Mouse (Mus musculus) bone marrow, adult 2 months (tissue): ENCODE results near the gene Bcas3.

Experiments
- CTCF ChIP-seq: fragments of 200-500 bp; IDR thresholded peaks from 2 replicates; pipeline ENCODE4 v1.5.1; 2011; ENCODE audit warnings: low read length, control low read depth; ENCODE audit not compliant: control insufficient read depth, insufficient read depth
- POLR2A ChIP-seq: fragments of 200-500 bp; IDR thresholded peaks from 2 replicates; pipeline ENCODE4 v1.6.1; 2011; ENCODE audit warnings: low read depth, mild to moderate bottlenecking, control low read depth, low read length, borderline replicate concordance; ENCODE audit not compliant: control insufficient read depth

- TF ChIP-seq POLR2A (no peak), CTCF (no peak)
Observed at GRCm38 (mm10) chr11:85766106-85766723, 413.2 kb downstream of the Bcas3 start.
